Mouse (Mus musculus) macrophage (primary cell): ENCODE data around the gene Klhl20. TPM values are rescaled to one million over a fixed set of nuclear protein-coding genes. Genes with fewer than 3 reads are reported as not detected.
"Not testable (repeated sequence)": the region's sequence is repeated elsewhere in the genome, so short reads cannot be mapped to it uniquely, and the experiment has no call there.

ENCODE experiments used
- H3K27ac ChIP-seq: fragments of 350-480 bp; formaldehyde crosslinking; 2 replicates; pipeline ENCODE4 v1.9.0; 2021
- H3K36me3 ChIP-seq: fragments of 350-480 bp; formaldehyde crosslinking; 2 replicates; pipeline ENCODE4 v1.9.0; 2021; ENCODE audit errors: inconsistent target
- H3K4me3 ChIP-seq: fragments of 350-480 bp; formaldehyde crosslinking; 2 replicates; pipeline ENCODE4 v1.9.0; 2021; ENCODE audit errors: inconsistent target
- H3K79me2 ChIP-seq: fragments of 350-480 bp; formaldehyde crosslinking; 2 replicates; pipeline ENCODE4 v1.9.0; 2021; ENCODE audit errors: inconsistent target
- WGBS: methylation state at CpG from one replicate; pipeline ENCODE4 v1.1.7; 2026; ENCODE audit warnings: inconsistent platforms; ENCODE audit not compliant: missing documents; 5-methylcytosine and 5-hydroxymethylcytosine counted together
- polyA plus RNA-seq: library from polyadenylated mRNA; stranded (reverse); fragments of 250-400 nt; gene quantifications from 3 replicates; pipeline ENCODE4 v1.2.4, GENCODE M21; 2018; ENCODE audit warnings: inconsistent platforms
- total RNA-seq, 78 experiments: library from RNA; depleted of rRNA; stranded (reverse); fragments of 250-400 nt; gene quantifications; 1 replicate in 9 of 78; 2 replicates in 24 of 78; 3 replicates in 43 of 78; 4 replicates in 2 of 78; pipeline ENCODE4 v1.2.4; 2018; ENCODE audit warnings: inconsistent platforms in 56 of 78

Gene Klhl20
- 10 to 100 TPM in 25 of 26 experiments, 1 to 10 TPM in 1; 10.0 to 55.9 (median 34.2) TPM for total RNA-seq (2018; cell fraction: chromatin; rRNA removed)
- 10 to 100 TPM in 24 of 26 experiments, 1 to 10 TPM in 2; 6.5 to 19.0 (median 15.1) TPM for total RNA-seq (2018; cell fraction: cytosol; rRNA removed)
- total RNA-seq (2018; cell fraction: nucleus; rRNA removed), result 10 to 100 TPM; 10.7 to 57.4 (median 24.2) TPM
- polyA plus RNA-seq, result 16.1 to 18.8 TPM (median 16.2 TPM) in 3 replicates

DNA sequence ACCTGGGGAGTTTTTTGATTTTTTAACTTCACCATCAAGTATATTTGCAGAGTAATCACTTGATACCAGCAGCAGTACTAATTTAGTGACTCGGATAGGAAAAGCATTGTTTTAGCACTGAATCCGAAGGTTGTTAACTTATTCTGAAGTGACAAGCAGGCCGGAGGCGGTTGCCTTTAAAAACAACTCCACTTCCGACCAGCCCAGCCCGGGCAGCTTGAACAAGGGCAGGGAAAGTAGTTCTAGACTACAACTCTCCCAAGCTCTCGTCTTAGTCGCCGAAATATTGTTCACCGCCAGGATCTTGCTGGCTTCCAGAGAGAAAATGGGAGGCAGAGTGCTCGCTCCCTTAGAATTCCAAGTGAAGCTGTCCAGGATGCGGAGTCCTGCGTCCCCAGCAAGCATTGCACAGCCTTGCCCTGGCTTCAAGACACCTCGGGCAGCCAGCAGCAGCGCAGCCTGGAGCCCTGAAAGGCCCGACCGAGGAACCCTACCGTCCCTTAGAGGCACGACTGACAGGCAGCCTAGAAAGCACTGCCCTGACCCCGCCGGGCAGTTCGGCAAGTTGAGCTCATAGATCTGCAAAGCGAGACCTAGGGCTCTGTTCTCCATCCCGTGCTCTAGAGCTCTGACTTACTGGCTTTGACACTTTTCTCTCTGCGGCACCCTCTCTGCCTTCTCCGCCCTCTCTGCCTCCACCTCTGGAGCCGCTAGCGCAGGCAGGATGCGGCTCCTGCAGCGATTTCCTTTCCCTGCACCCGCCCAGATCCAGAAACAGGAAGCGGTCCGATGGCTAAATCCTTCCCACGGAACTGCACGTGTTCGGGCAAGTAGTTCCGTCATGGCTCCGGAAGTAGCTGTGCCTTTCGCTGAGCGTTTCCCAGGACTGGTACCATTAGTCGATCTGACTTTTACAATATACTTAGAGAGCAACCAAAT, at the start of gene Klhl20:
Gene Klhl20 (minus strand): TSS at position 786 of the 939 bp plus-strand sequence.
- WGBS, result 1% methylated on average over 41 of the region's 41 CpGs
- H3K36me3 ChIP-seq, result no peaks in the 10 kb centered on the region
- peak within 1 kb of the TSS; percentile 98 for H3K4me3 ChIP-seq
- peak within 1 kb of the TSS; percentile 61 for H3K27ac ChIP-seq
- H3K79me2 ChIP-seq, result peaks cover 46% of the 10 kb centered on the region

- no peak overlapping the region for H3K4me3 ChIP-seq
- no peaks in the 10 kb centered on the region for H3K36me3 ChIP-seq
- no peak overlapping the region for H3K27ac ChIP-seq
- H3K79me2 ChIP-seq, result no peaks in the 10 kb centered on the region
- WGBS, result 66% methylated on average over 8 of the region's 8 CpGs
Measured at GRCm38 (mm10) chr1:161180674-161181073, 49.4 kb upstream of the Klhl20 start.

DNA sequence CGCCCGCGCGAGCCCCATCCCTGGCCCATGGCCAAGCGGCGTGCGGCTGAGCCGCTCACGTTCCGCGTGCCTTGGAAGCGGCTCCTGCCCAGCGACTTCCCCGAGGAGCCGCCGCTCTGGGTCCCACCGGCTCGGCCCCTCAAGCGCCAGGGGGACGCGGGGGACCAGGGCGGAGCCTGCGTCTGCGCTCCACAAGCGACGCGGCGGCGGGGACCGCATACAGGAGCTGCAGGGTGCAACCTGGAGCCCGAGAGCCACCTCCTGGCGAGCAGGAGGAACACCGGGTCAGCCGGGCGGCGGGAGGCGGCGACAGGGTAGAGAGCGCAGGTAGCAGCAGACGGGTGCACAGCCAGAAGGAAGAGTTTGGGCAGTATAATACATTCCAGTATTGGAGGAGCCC, 39.3 kb upstream of the Klhl20 start:
- Histone ChIP-seq H3K79me2 (no peaks in the 10 kb centered on the region), H3K36me3 (no peaks in the 10 kb centered on the region), H3K4me3 (no peak overlapping the region), H3K27ac (no peak overlapping the region)
- WGBS, result 2% methylated on average over 40 of the region's 40 CpGs

DNA sequence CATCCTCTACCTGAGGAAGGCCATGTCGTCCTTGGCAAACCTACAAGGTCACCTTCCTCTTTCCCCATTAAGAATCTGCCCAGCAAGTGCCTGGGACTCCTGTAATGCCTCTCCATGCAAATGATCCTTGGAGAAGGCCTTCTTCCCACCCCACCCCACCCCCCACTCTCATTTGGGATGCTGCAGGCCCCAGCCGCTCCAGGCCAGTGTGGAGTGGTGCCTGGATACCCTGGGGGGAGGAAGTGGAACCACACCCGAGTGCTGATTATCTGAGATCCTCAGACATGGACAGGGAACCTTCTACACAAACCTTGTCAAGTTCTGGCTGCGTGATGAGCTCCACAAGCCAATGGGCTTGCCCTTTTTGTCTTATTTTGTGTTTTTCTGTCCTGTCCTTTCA, 29.0 kb upstream of the Klhl20 start:
- H3K4me3 ChIP-seq, result no peak overlapping the region
- H3K36me3 ChIP-seq, result no peaks in the 10 kb centered on the region
- no peak overlapping the region for H3K27ac ChIP-seq
- WGBS, result 69% methylated on average over 4 of the region's 4 CpGs
- no peaks in the 10 kb centered on the region for H3K79me2 ChIP-seq

- H3K36me3 ChIP-seq, result no peaks in the 10 kb centered on the region
- H3K79me2 ChIP-seq, result no peaks in the 10 kb centered on the region
- H3K4me3 ChIP-seq, result no peak within 1 kb of the TSS
- no peak within 1 kb of the TSS for H3K27ac ChIP-seq
- 98% methylated on average over 3 of the region's 3 CpGs for WGBS
Measured at GRCm38 (mm10) chr1:161159214-161159613, 27.9 kb upstream of the Klhl20 start, which contains the start of gene Tex50. TSS of gene Tex50 (minus strand) at chr1:161159314.

DNA sequence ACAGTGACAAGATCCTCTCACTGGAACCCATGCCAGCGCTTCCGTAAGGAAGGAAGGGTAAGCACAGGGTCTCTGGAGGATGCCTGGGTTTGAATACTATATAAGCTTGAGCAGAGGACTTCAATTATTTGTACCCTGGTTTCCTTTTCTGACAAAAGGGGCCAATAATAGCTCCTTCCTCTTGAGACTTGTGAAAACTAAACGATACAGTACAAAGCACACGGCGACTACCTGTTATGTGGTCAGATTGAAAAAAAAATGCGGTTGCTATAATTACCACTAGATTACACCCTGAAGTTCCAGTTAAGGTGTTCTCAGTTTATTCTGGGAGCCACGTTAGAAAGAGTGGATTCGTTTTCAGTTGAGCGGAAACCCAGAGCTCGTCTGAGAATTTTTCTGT, 25.2 kb upstream of the Klhl20 start:
- no peaks in the 10 kb centered on the region for H3K36me3 ChIP-seq
- no peaks in the 10 kb centered on the region for H3K79me2 ChIP-seq
- no peak overlapping the region for H3K4me3 ChIP-seq
- WGBS, result 11% methylated on average over 10 of the region's 10 CpGs
- no peak overlapping the region for H3K27ac ChIP-seq

DNA sequence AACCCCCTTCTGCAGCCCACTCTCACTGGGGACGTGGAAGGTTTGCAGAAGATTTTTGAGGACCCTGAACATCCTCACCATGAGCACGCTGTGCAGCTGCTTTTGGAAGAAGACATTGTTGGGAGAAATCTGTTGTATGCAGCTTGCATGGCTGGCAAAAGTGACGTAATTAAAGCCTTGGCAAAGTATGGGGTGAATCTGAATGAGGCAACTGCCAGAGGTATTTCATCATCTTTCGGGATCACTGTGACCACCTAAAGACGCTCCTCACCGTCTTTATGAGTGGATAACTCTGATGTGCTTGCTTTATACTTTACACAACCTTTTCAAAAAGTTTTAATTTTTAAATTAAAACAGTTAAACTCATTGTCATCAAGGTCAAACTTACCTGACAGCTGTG, 19.8 kb upstream of the Klhl20 start:
- no peak overlapping the region for H3K27ac ChIP-seq
- H3K79me2 ChIP-seq, result no peaks in the 10 kb centered on the region
- 53% methylated on average over 6 of the region's 6 CpGs for WGBS
- no peaks in the 10 kb centered on the region for H3K36me3 ChIP-seq
- H3K4me3 ChIP-seq, result no peak overlapping the region

GRCm38 (mm10) chr1:161147888-161148287, 16.6 kb upstream of the Klhl20 start:
- Histone ChIP-seq H3K79me2 (no peaks in the 10 kb centered on the region), H3K27ac (no peak overlapping the region), H3K36me3 (no peaks in the 10 kb centered on the region), H3K4me3 (no peak overlapping the region)
- 95% methylated on average over 2 of the region's 2 CpGs for WGBS

DNA sequence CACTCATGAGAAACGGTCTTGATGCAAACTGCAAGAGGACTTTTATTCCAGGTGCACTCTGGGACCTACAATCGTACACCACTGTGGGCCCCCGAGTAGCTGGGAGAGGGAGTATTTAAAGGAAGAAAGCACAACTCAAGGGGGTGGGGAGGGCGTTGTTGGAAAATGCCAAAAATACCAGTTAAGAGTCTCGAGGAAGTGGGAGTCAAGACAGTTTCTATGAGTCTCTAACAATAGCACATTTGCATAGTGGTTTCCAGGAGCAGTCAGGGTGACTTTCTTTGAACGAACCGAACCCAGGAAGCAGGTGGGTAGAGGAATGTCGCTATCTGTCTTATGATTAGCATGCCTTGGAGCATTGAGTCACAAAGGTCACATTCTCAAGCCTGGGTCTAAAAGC, 14.3 kb upstream of the Klhl20 start:
- 81% methylated on average over 8 of the region's 8 CpGs for WGBS
- not testable (repeated sequence) for H3K4me3 ChIP-seq, H3K79me2 ChIP-seq, H3K27ac ChIP-seq, H3K36me3 ChIP-seq

GRCm38 (mm10) chr1:161143216-161143615, 11.9 kb upstream of the Klhl20 start:
- Histone ChIP-seq H3K79me2 (no peaks in the 10 kb centered on the region), H3K36me3 (no peaks in the 10 kb centered on the region), H3K4me3 (no peak overlapping the region), H3K27ac (no peak overlapping the region)
- WGBS, result 97% methylated on average over 7 of the region's 7 CpGs

- WGBS, result 27% methylated on average over 32 of the region's 33 CpGs
- no peak within 1 kb of the TSS for H3K4me3 ChIP-seq
- H3K36me3 ChIP-seq, result no peaks in the 10 kb centered on the region
- no peak within 1 kb of the TSS for H3K27ac ChIP-seq
- no peaks in the 10 kb centered on the region for H3K79me2 ChIP-seq
Measured at GRCm38 (mm10) chr1:161142531-161143159, 11.3 kb upstream of the Klhl20 start, which contains the start of gene Ankrd45. TSS of gene Ankrd45 (plus strand) at chr1:161142691.

GRCm38 (mm10) chr1:161140026-161140762, 8.9 kb upstream of the Klhl20 start:
- no peaks in the 10 kb centered on the region for H3K79me2 ChIP-seq
- H3K4me3 ChIP-seq, result no peak overlapping the region
- WGBS, result 89% methylated on average over 8 of the region's 9 CpGs
- H3K27ac ChIP-seq, result no peak overlapping the region
- no peaks in the 10 kb centered on the region for H3K36me3 ChIP-seq

GRCm38 (mm10) chr1:161139496-161139895, 8.2 kb upstream of the Klhl20 start:
- no peak overlapping the region for H3K27ac ChIP-seq
- H3K79me2 ChIP-seq, result no peaks in the 10 kb centered on the region
- H3K4me3 ChIP-seq, result no peak overlapping the region
- 52% methylated on average over 2 of the region's 2 CpGs for WGBS
- no peaks in the 10 kb centered on the region for H3K36me3 ChIP-seq

GRCm38 (mm10) chr1:161126461-161126860, 4.8 kb downstream of the Klhl20 start:
- WGBS, result 100% methylated on average over 1 of the region's 1 CpGs
- H3K79me2 ChIP-seq, result peaks cover 56% of the 10 kb centered on the region
- H3K4me3 ChIP-seq, result no peak overlapping the region
- no peak overlapping the region for H3K27ac ChIP-seq
- no peaks in the 10 kb centered on the region for H3K36me3 ChIP-seq
